Mouse (Mus musculus): ENCODE measurements around the gene Zglp1. TPM values are rescaled to one million over a fixed set of nuclear protein-coding genes. Genes with fewer than 3 reads are reported as not detected.
A peak's percentile ranks its signal among the peaks of the same experiment; 100 is the strongest.

The Zglp1 gene
- total RNA-seq, 2 experiments from 2014 or later: not detected

GRCm38 (mm10) chr9:21026849-21027248, 40.0 kb downstream of the Zglp1 start:
- no peak for DNase-seq

- DNase-seq: no peak
These were observed 41.6 kb downstream of the Zglp1 start for GRCm38 (mm10) chr9:21025258-21025810.

- no peak for DNase-seq
These were observed 44.2 kb downstream of the Zglp1 start for GRCm38 (mm10) chr9:21022726-21023125.

DNA sequence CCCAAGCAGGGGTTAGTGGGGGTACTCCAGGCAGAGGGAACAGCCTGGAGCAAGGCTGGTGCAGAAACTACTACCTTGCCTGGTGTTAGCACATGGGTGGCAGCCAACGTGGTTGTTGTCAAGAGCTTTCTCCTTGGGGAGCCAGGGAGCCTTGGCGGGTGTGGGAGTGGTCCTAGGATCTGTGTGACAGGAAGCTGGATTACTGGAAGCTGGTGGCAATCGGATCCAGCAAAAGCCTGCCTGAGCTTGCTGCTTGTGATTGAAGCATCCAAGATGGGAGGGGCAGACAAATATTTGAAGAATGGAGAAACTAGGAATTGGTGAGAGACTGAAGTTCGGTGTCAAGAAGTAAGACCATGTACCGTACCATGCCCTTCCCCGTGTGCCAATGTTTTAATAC, 44.6 kb downstream of the Zglp1 start:
- no peak for DNase-seq

GRCm38 (mm10) chr9:21021363-21021762, 45.5 kb downstream of the Zglp1 start:
- DNase-seq: no peak

DNA sequence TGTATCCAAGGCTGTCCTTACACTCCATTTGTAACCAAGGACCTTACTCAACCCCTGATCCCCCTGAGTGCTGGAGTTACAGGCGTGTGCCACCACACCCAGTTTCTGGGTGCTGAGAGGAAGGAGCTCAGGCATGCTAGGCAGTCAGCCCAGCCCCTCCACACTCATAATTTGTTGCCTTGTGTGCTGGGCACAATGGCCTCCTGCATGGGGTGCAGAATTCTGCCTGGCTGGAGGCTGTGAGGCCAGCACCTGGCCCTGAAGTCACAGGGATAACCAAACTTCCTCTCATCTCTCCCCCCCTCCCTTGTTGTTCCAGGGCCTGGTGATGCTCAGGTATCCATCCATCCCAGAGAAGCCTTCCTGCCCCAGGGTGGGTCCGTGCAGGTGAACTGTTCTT, 48.3 kb downstream of the Zglp1 start:
- DNase-seq: no peak

- no peak for DNase-seq
These were observed 49.7 kb downstream of the Zglp1 start for GRCm38 (mm10) chr9:21017177-21017575.

- DNase-seq: no peak
These were observed 50.3 kb downstream of the Zglp1 start for GRCm38 (mm10) chr9:21016331-21017176.

GRCm38 (mm10) chr9:21015571-21016130, 51.2 kb downstream of the Zglp1 start, which contains the start of gene Icam1:
Gene Icam1 (plus strand): TSS chr9:21015985.
- peak; percentile 63 for DNase-seq

GRCm38 (mm10) chr9:21014691-21015570, 52.0 kb downstream of the Zglp1 start:
- DNase-seq: no peak

Small RNAs within 50 kb of the gene (microRNA-seq; reads per million reads assigned to microRNA genes)
- gene Mir1900 (0 reads per million in 2 experiments), gene Mir7082 (0 to 0.64 reads per million in 2 experiments)

Other genes with a start within 250 kb of the Zglp1 start
- gene Rdh8, start 248.6 kb downstream of the Zglp1 start, total RNA-seq (2021): not detected
- gene A230050P20Rik, start 198.5 kb downstream of the Zglp1 start, total RNA-seq (2021): 1 to 10 TPM; 4.8 to 7.6 TPM
- gene Angptl6, start 187.4 kb downstream of the Zglp1 start, total RNA-seq (2021): 1 to 10 TPM; 4.4 to 4.7 TPM
- gene Ppan, start 178.9 kb downstream of the Zglp1 start, total RNA-seq (2021): 10 to 100 TPM; 15.9 to 19.2 TPM
- gene Eif3g, start 168.5 kb downstream of the Zglp1 start, total RNA-seq (2021): 100 to 1,000 TPM; 131 to 133 TPM
- 10 to 100 TPM; 18.4 to 25.7 TPM for gene Dnmt1, start 107.2 kb downstream of the Zglp1 start, total RNA-seq (2021)
- gene S1pr2, start 90.3 kb downstream of the Zglp1 start, total RNA-seq (2021): 10 to 100 TPM in 1 of 2 experiments, 1 to 10 TPM in 1; 8.9 to 11.1 TPM
- 10 to 100 TPM; 48.4 to 49.1 TPM for gene Mrpl4, start 64.4 kb downstream of the Zglp1 start, total RNA-seq (2021)
- gene Icam1, start 51.1 kb downstream of the Zglp1 start, total RNA-seq (2021): 1 to 10 TPM; 3.8 to 5.6 TPM
- gene Icam4, start 37.7 kb downstream of the Zglp1 start, total RNA-seq (2021): under 1 TPM in 1 of 2 experiments, not detected in 1; 0.70 TPM
- gene Icam5, start 35.0 kb downstream of the Zglp1 start, total RNA-seq (2021): under 1 TPM; 0.14 to 0.25 TPM
- under 1 TPM; 0.14 to 0.32 TPM for gene Gm49373, start 6.0 kb upstream of the Zglp1 start, total RNA-seq (2021)
- 10 to 100 TPM; 24.2 to 24.9 TPM for gene Fdx1l, start 6.5 kb upstream of the Zglp1 start, total RNA-seq (2021)
- 1 to 10 TPM in 1 of 2 experiments, under 1 TPM in 1; 0.61 to 1.2 TPM for gene Gm38431, start 24.9 kb upstream of the Zglp1 start, total RNA-seq (2021)
- gene Raver1, start 24.9 kb upstream of the Zglp1 start, total RNA-seq (2021): 10 to 100 TPM; 22.1 to 25.6 TPM
- 1 to 10 TPM; 5.1 to 7.6 TPM for gene Tyk2, start 64.2 kb upstream of the Zglp1 start, total RNA-seq (2021)
- gene Cdc37, start 82.9 kb upstream of the Zglp1 start, total RNA-seq (2021): 100 to 1,000 TPM; 138 to 151 TPM
- 10 to 100 TPM; 22.1 to 23.2 TPM for gene Pde4a, start 98.6 kb upstream of the Zglp1 start, total RNA-seq (2021)
- 10 to 100 TPM; 59.6 to 60.9 TPM for gene Keap1, start 172.3 kb upstream of the Zglp1 start, total RNA-seq (2021)
- under 1 TPM; 0.09 to 0.19 TPM for gene S1pr5, start 181.3 kb upstream of the Zglp1 start, total RNA-seq (2021)
- 10 to 100 TPM; 28.4 to 31.9 TPM for gene Atg4d, start 198.2 kb upstream of the Zglp1 start, total RNA-seq (2021)
- gene Kri1, start 220.9 kb upstream of the Zglp1 start, total RNA-seq (2021): 10 to 100 TPM; 10.8 to 14.5 TPM
- gene Cdkn2d, start 224.3 kb upstream of the Zglp1 start, total RNA-seq (2021): 10 to 100 TPM; 14.2 to 16.1 TPM
- not detected for gene Ap1m2, start 245.2 kb upstream of the Zglp1 start, total RNA-seq (2021)

Measured in gastrocnemius, postnatal 10 days (tissue).